Mouse (Mus musculus) frontal cortex, postnatal 25 days (tissue): ENCODE measurements around the gene Hcrtr2.

Experiments
- DNase-seq, 2 experiments: peaks; one replicate each; pipeline ENCODE4 v3.0.0; 2022; ENCODE audit warnings: low spot score in 2 of 2

Hcrtr2 gene

GRCm38 (mm10) chr9:76235945-76236503 is 87.6 kb downstream of the Hcrtr2 start:
- DNase-seq: no peak

- no peak for DNase-seq
Observed at GRCm38 (mm10) chr9:76234899-76235298, 88.8 kb downstream of the Hcrtr2 start.

DNA sequence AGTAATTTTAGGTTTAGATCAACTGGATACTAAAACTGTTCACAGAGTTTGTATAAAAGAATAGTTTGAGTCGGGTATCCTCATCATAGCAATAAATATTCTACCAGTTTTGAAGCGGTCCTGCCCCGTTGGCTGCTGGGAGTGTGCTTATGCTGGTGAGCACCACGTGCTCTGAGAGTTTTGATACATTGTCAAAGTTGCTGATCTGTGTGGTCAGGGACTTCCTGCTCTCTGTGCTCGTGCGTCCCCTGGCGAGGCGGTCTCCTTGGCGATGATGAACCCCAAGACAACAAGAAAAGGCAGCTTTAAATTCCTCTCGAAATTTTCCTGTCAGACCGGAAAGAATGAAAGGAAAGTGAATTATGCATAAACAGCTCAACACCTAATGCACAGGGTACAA is 93.3 kb downstream of the Hcrtr2 start:
- no peak for DNase-seq

GRCm38 (mm10) chr9:76217178-76217975 is 106.3 kb downstream of the Hcrtr2 start:
- DNase-seq: no peak

- DNase-seq: no peak
Observed at GRCm38 (mm10) chr9:76214678-76215077, 109.0 kb downstream of the Hcrtr2 start.

DNA sequence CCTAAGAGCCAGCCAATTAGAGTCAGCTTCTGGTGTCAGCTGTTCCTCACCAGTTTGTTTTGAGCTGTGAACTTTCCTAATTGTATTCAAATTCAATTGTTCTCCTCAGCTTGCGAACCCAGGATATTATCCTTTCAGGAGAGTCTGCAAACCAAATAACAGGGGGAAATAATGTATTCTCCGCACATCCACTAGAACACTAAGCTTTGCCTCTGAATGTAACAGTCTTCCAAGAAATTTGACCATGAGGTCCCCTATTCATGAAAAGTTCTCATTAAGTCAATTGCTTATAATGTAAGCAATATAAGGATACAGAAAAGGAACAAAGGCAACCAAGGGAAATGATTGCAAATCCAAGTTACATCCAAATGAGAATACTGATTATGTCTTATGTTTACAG is 110.1 kb downstream of the Hcrtr2 start, which contains the start of gene Gfral:
Gene Gfral (minus strand): TSS at position 101 of the 400 bp plus-strand sequence.
- DNase-seq: no peak

GRCm38 (mm10) chr9:76196917-76197316 is 126.7 kb downstream of the Hcrtr2 start:
- DNase-seq: no peak

- no peak for DNase-seq
Observed at GRCm38 (mm10) chr9:76179221-76179620, 144.4 kb downstream of the Hcrtr2 start.
